Mouse (Mus musculus): Measurements from ENCODE around the gene Tcl1b2.
"Not testable (repeated sequence)": the region's sequence is repeated elsewhere in the genome, so short reads cannot be mapped to it uniquely, and the experiment has no call there.

The Tcl1b2 gene

GRCm38 (mm10) chr12:105174318-105174717 lies 28.5 kb downstream of the Tcl1b2 start:
- DNase-seq, result peak; percentile 14 to 76

- DNase-seq, result not testable (repeated sequence)
These were observed 30.2 kb downstream of the Tcl1b2 start, which contains the start of gene Tcl1b5 for GRCm38 (mm10) chr12:105176044-105176443. Gene Tcl1b5, plus strand, starts transcription at chr12:105176344.

DNA sequence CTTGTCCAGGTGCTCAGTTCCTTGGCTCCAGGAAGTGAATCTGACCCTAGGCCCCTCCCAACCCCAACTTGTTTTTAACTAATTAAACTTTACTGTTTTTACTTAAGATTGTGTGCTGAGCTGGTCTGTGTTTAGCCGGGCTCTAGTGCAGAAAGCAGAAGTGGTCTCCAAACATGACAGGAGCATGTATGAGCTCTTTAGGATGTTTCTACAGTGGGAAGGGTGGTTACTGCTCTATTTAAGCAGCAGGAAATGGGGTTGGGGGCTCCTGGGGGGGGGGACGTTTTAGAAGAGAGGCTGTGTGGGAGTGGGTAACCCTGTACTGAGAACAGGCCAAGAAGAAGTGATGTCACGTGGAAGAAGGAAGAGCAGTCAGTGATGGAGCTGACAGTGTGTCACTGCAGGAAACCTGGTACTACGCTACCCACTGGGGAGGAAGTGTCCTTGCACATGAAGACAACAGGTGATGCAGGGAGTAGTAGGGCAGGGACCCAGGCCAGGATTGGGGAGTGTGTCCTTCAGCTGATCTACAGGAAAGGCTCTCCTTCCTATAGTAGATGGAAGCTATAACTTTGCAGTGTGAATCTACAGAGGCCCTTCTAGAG lies 35.3 kb downstream of the Tcl1b2 start:
- DNase-seq, result not testable (repeated sequence)

DNA sequence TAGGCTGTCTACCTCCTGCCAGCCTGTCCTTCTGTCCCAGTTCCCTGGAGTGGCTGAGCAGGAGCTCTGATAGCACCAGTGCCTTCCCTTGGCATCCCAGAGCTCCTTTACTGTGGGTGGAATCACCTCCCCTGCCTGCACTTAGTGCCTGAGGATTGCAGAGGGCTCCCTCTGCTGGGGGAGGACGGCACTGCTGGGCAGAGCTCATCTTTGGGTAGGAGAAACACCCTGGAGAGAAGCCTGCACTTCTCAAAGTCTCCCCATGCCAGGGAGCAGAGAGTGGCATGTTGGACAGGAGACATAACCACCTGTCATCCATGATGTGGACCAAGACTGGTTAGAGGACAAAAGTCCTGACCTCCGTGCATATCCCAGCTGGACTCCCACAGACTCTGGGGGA lies 43.2 kb downstream of the Tcl1b2 start:
- peak in 1 of 2 experiments; percentile 25 for DNase-seq

DNA sequence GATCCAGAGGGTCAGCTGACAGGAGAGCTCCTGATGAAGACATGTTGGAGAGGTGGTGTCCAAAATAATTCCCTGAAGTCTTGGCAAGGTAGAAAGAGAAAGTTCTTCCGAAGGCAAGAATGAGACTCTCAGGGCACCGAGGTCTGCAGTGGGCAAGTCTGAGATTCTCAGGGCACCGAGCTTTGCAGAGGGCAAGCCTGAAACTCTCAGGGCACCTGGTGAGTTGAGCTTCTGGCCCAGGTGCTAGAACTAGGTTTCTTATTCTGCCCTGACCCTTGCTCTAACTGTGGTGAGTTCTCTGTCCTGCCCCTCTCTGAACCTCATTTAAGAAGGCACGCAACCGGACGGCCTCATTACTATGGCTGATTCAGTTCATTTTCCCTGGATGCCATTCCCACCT lies 44.9 kb downstream of the Tcl1b2 start, which contains the start of gene Tcl1b3:
Tcl1b3 (plus strand) TSS at position 301 of the 400 bp plus-strand sequence.
- DNase-seq, result not testable (repeated sequence)

DNA sequence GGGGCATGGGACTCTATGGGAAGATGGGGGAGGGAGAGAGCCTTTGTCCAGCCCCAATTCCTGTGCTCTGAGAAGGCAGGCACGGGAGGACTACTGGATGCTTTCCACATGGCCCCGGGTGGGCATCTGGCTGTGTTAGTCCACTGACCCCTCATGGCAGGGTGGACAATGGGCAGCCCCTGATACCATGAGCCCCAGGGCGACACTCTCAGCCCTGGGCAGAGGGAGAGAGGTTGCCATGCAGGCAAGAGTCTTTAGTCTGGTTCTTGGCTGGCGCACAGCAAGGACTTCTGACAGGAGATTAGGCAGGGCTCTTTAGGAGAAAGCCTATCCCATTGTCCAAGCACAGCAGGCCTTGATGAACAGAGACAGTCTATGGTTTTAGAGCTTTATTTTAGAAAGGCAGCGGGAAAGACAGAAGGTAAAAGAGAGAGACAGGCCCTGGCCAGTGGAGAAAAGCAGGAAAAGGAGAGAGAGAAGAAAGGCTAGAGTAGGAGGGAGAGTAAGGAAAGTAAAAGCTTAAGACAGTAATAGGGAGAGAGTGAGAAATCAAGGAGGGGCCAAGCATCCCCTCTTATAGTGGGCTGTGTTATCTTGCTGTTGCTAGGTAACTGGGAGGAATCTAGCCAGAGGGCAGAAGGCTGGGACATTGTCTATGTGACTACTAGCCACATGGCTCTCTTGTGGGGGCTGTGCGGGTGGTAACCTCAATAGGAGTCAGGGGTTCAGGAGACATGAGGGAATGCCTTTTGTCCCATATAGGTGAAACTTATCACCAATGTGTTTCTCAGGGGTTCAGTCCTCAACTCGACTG lies 54.1 kb downstream of the Tcl1b2 start:
- DNase-seq, result not testable (repeated sequence)

DNA sequence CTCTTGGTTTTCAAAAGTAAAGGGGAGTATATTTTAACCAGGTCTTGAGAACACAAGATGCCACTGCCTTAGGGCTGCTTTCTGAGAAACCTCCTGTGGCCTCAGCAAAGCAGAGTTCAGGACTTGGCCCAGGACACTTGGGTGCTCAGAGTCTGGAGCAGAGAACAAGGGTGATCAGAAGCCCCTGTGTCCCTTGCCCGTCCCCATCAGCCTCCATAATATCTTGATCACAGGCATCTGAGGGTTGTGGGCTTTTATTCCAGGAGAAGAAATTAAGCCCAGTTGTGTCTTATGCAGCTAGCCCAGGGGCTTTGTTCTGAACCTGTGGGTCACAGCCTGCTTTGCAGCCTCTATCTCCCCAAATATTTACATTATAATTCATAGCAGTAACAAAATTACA lies 55.8 kb downstream of the Tcl1b2 start, which contains the start of gene Tcl1b4:
Tcl1b4 (plus strand) TSS at position 301 of the 400 bp plus-strand sequence.
- not testable (repeated sequence) for DNase-seq
